Mouse (Mus musculus) kidney, embryonic 16.5 days (tissue): Measurements from ENCODE around the gene Ccnl2. TPM values are rescaled to one million over a fixed set of nuclear protein-coding genes. Genes with fewer than 3 reads are reported as not detected.

Source experiments
- ATAC-seq: fragments of 200-750 bp; cut with Nextera tagmentation; 2 replicates; pipeline ENCODE4 v1.8.0; 2017; ENCODE audit warnings: moderate TSS enrichment; ENCODE audit not compliant: low FRiP score, low TSS enrichment
- H3K27ac ChIP-seq: fragments of 300-500 bp; sonication (generic); 2 replicates; pipeline ENCODE4 v1.5.1; 2014; ENCODE audit warnings: low read length
- H3K27me3 ChIP-seq: fragments of 300-500 bp; sonication (generic); 2 replicates; pipeline ENCODE4 v1.6.1; 2014; ENCODE audit warnings: low read length, control low read depth, mixed read lengths; ENCODE audit not compliant: insufficient read depth
- H3K36me3 ChIP-seq: fragments of 300-500 bp; sonication (generic); 2 replicates; pipeline ENCODE4 v1.6.1; 2014; ENCODE audit warnings: low read length, control low read depth, mixed read lengths; ENCODE audit not compliant: insufficient read depth
- H3K4me1 ChIP-seq: fragments of 300-500 bp; sonication (generic); 2 replicates; pipeline ENCODE4 v1.6.1; 2014; ENCODE audit warnings: low read length, control low read depth, mixed read lengths; ENCODE audit not compliant: insufficient read depth
- H3K4me2 ChIP-seq: fragments of 300-500 bp; sonication (generic); replicated peaks from 2 replicates; pipeline ENCODE4 v1.6.1; 2014; ENCODE audit warnings: low read depth, low read length
- H3K4me3 ChIP-seq: fragments of 300-500 bp; sonication (generic); 2 replicates; pipeline ENCODE4 v1.5.1; 2014; ENCODE audit warnings: mild to moderate bottlenecking, low read length
- H3K9ac ChIP-seq: fragments of 300-500 bp; sonication (generic); replicated peaks from 2 replicates; pipeline ENCODE4 v1.6.1; 2014; ENCODE audit warnings: low read length
- H3K9me3 ChIP-seq: fragments of 300-500 bp; sonication (generic); 2 replicates; pipeline ENCODE4 v1.6.1; 2016; ENCODE audit warnings: low read length, control low read depth
- WGBS: fragments of 180-500 bp; shearing (Covaris S2); extraction: QIAGEN DNeasy Blood & Tissue Kit; methylation state at CpG from one replicate; pipeline ENCODE4 v1.1.7; 2014; 5-methylcytosine and 5-hydroxymethylcytosine counted together
- microRNA-seq: library from miRNA; unstranded; fragments of <30 nt; microRNA quantifications from one replicate; pipeline ENCODE4, GENCODE M21; 2016
- polyA plus RNA-seq: library from polyadenylated mRNA; unstranded; fragments of >200 nt; fragmentation: Nextera tagmentation; extraction: Ambion mirVana; gene quantifications from 2 replicates; pipeline ENCODE4 v1.2.1, GENCODE M21; 2015

Gene Ccnl2
- polyA plus RNA-seq, 1 experiment from 2014 or later, result 168 TPM

DNA sequence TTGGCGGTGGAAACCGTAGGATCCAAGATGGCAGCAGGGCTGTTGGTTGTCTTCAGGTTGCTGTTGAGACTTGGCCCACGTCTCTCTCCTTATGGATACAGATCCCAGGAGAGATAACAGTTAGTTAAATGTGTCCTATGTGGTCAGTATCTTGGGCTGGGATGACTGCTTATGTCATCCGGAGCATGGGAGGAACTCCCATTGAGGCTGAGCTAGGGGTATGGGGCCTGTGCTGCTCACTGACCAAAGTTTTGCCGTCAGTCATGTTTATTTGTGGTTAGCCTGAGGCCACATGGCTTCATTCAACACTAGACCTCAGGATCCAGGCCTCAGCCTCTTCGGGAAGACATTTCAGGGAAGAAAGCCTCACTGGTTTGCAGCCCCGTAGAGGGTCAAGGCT, 59.1 kb downstream of the Ccnl2 start:
- no peak for ATAC-seq
- Histone ChIP-seq H3K9me3 (no peaks in the 10 kb centered on the region), H3K36me3 (peaks cover 28% of the 10 kb centered on the region), H3K4me3 (no peak overlapping the region), H3K27ac (no peak overlapping the region), H3K4me2 (no peak overlapping the region), H3K27me3 (no peaks in the 10 kb centered on the region), H3K9ac (no peak overlapping the region), H3K4me1 (peaks cover 18% of the 10 kb centered on the region)
- WGBS, result 92% methylated on average over 7 of the region's 7 CpGs

Small RNA genes within 50 kb of the gene (microRNA-seq; reads per million reads assigned to microRNA genes)
- not detected for gene Gm27743

Other genes with a start within 250 kb of the Ccnl2 start
- 7.8 and 10.1 TPM in 2 replicates for gene Slc35e2, start 211.1 kb upstream of the Ccnl2 start, polyA plus RNA-seq
- gene Cdk11b, start 187.6 kb upstream of the Ccnl2 start, polyA plus RNA-seq, result 56.6 and 65.6 TPM in 2 replicates
- gene Gm10563, start 167.1 kb upstream of the Ccnl2 start, polyA plus RNA-seq, result not detected in 2 replicates
- gene Mmp23, start 159.1 kb upstream of the Ccnl2 start, polyA plus RNA-seq, result 70.4 and 71.7 TPM in 2 replicates
- gene Mib2, start 143.3 kb upstream of the Ccnl2 start, polyA plus RNA-seq, result 31.9 and 34.1 TPM in 2 replicates
- 2.5 and 2.8 TPM in 2 replicates for gene Fndc10, start 118.1 kb upstream of the Ccnl2 start, polyA plus RNA-seq
- 144 and 159 TPM in 2 replicates for gene Ssu72, start 107.7 kb upstream of the Ccnl2 start, polyA plus RNA-seq
- gene Tmem240, start 77.7 kb upstream of the Ccnl2 start, polyA plus RNA-seq, result 0.45 and 0.53 TPM in 2 replicates
- 138 and 142 TPM in 2 replicates for gene Atad3a, start 51.4 kb upstream of the Ccnl2 start, polyA plus RNA-seq
- gene Vwa1, start 37.8 kb upstream of the Ccnl2 start, polyA plus RNA-seq, result 7.4 and 11.3 TPM in 2 replicates
- 0.32 and 0.33 TPM in 2 replicates for gene Tmem88b, start 26.6 kb upstream of the Ccnl2 start, polyA plus RNA-seq
- 0.32 and 0.41 TPM in 2 replicates for gene Ankrd65, start 22.1 kb upstream of the Ccnl2 start, polyA plus RNA-seq
- gene Mrpl20, start 9.6 kb upstream of the Ccnl2 start, polyA plus RNA-seq, result 205 and 209 TPM in 2 replicates
- gene Aurkaip1, start 18.8 kb downstream of the Ccnl2 start, polyA plus RNA-seq, result 143 and 157 TPM in 2 replicates
- gene Mxra8, start 27.2 kb downstream of the Ccnl2 start, polyA plus RNA-seq, result 119 and 125 TPM in 2 replicates
- 5.5 and 6.3 TPM in 2 replicates for gene Dvl1, start 34.9 kb downstream of the Ccnl2 start, polyA plus RNA-seq
- 0.22 and 0.40 TPM in 2 replicates for gene Tas1r3, start 50.9 kb downstream of the Ccnl2 start, polyA plus RNA-seq
- gene Cptp, start 57.0 kb downstream of the Ccnl2 start, polyA plus RNA-seq, result 20.0 TPM in 2 replicates
- gene Ints11, start 57.1 kb downstream of the Ccnl2 start, polyA plus RNA-seq, result 72.9 and 80.1 TPM in 2 replicates
- gene Pusl1, start 79.3 kb downstream of the Ccnl2 start, polyA plus RNA-seq, result 51.4 and 55.1 TPM in 2 replicates
- gene Acap3, start 79.3 kb downstream of the Ccnl2 start, polyA plus RNA-seq, result 16.5 and 17.6 TPM in 2 replicates
- 100.0 and 102 TPM in 2 replicates for gene Ube2j2, start 131.3 kb downstream of the Ccnl2 start, polyA plus RNA-seq
- gene C1qtnf12, start 149.8 kb downstream of the Ccnl2 start, polyA plus RNA-seq, result 123 and 137 TPM in 2 replicates
- 18.0 and 18.7 TPM in 2 replicates for gene B3galt6, start 180.2 kb downstream of the Ccnl2 start, polyA plus RNA-seq
- 173 and 182 TPM in 2 replicates for gene Sdf4, start 180.4 kb downstream of the Ccnl2 start, polyA plus RNA-seq
- 0.90 and 1.2 TPM in 2 replicates for gene Tnfrsf4, start 201.4 kb downstream of the Ccnl2 start, polyA plus RNA-seq
- gene Tnfrsf18, start 213.7 kb downstream of the Ccnl2 start, polyA plus RNA-seq, result 1.3 and 2.5 TPM in 2 replicates
- 7.4 and 10.1 TPM in 2 replicates for gene Ttll10, start 246.9 kb downstream of the Ccnl2 start, polyA plus RNA-seq